Mouse (Mus musculus) lung, postnatal 0 days (tissue): ENCODE measurements around the gene Grik4.

ENCODE experiments used
- CTCF ChIP-seq: IDR thresholded peaks from 2 replicates; pipeline ENCODE4 v1.5.1; 2016; ENCODE audit warnings: antibody characterized with exemption, mild to moderate bottlenecking
- EP300 ChIP-seq: IDR thresholded peaks from 2 replicates; pipeline ENCODE4 v1.6.1; 2016; ENCODE audit warnings: antibody characterized with exemption, mild to moderate bottlenecking, control low read depth

DNA sequence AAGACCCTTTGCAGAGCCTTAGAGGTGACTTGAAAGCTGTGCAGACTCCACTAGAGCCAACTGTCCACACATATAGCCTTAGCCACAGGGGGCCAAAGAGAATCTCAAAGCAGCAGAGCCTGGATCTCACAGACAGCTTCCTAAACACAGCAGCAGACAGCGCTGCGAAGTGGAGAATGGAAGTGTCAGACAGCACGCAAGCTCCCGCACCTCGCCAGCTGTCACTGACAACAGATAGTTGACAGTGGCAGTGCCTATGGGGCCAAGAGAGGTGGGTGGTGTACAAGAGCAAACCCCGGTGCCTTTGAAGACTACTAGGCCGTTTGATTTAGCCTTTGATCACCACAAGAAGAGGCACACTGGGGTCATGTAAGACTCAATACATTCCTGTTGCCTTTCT, 395.3 kb downstream of the Grik4 start:
- TF ChIP-seq CTCF: no peak
- no peak for TF ChIP-seq EP300
